Mouse (Mus musculus) liver, embryonic 14.5 days (tissue): ENCODE measurements around the gene Pde10a.

Source experiments
- CTCF ChIP-seq: IDR thresholded peaks from 2 replicates; pipeline ENCODE4 v1.5.1; 2016; ENCODE audit warnings: antibody characterized with exemption, low read depth, control low read depth
- EP300 ChIP-seq: IDR thresholded peaks from 2 replicates; pipeline ENCODE4 v1.6.1; 2016; ENCODE audit warnings: antibody characterized with exemption, low read depth

DNA sequence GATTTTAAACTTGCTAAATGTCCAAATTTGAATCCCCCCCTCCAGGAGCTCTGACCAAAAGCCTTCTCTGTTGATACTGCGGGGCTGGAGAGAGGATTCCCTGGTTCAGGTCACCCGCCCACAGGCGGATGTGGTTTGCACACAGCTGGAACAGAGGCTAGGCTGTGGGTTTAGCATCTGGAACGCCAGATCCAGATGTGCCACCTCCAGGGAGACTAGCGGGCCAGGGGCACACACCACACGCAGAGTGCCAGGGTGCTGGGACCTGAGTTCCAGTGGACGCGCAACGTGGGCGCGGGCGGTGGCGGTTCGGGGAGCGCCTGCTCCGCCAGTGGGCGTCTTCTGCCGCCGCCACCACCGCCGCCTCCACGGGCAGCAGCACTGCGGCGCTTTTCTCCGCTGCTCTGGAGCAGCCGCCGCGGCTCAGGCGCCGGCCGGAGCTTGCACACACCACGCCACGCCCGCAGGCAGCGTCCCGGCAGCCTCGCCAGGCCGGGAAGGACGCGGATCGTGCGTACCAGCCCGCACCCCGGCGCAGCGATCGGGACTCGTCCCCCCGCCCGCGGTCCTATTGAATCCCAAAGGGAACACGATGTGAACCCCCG lies 275.4 kb downstream of the Pde10a start:
- TF ChIP-seq CTCF (no peak), EP300 (no peak)
